Mouse (Mus musculus) thymus, adult 2 months (tissue): ENCODE results near the gene Slain2. TPM values are rescaled to one million over a fixed set of nuclear protein-coding genes. Genes with fewer than 3 reads are reported as not detected.
"Not testable (repeated sequence)": the region's sequence is repeated elsewhere in the genome, so short reads cannot be mapped to it uniquely, and the experiment has no call there.

Experiments used
- DNase-seq: peaks from one replicate; pipeline ENCODE4 v3.0.0; 2021
- H3K27ac ChIP-seq: fragments of 200-500 bp; 2 replicates; pipeline ENCODE4 v1.5.1; 2012; ENCODE audit warnings: low read length, control low read depth; ENCODE audit not compliant: control insufficient read depth, insufficient read depth
- H3K27me3 ChIP-seq: fragments of 200-500 bp; 2 replicates; pipeline ENCODE4 v1.6.1; 2012; ENCODE audit warnings: mild to moderate bottlenecking, low read length, moderate library complexity, mixed read lengths; ENCODE audit not compliant: control insufficient read depth, insufficient read depth
- H3K36me3 ChIP-seq: fragments of 200-500 bp; 2 replicates; pipeline ENCODE4 v1.6.1; 2012; ENCODE audit warnings: mild to moderate bottlenecking, low read length, moderate library complexity; ENCODE audit not compliant: control insufficient read depth, insufficient read depth
- H3K4me1 ChIP-seq: fragments of 200-500 bp; replicated peaks from 2 replicates; pipeline ENCODE4 v1.6.1; 2012; ENCODE audit warnings: low read length; ENCODE audit not compliant: control insufficient read depth, insufficient read depth
- H3K4me3 ChIP-seq: fragments of 200-500 bp; 2 replicates; pipeline ENCODE4 v1.5.1; 2012; ENCODE audit warnings: mild to moderate bottlenecking, low read length, control low read depth, moderate library complexity; ENCODE audit not compliant: control insufficient read depth, insufficient read depth
- CTCF ChIP-seq: fragments of 200-500 bp; IDR thresholded peaks from 2 replicates; pipeline ENCODE4 v1.5.1; 2012; ENCODE audit warnings: mild to moderate bottlenecking, control low read depth, low read length, moderate library complexity, borderline replicate concordance; ENCODE audit not compliant: control insufficient read depth, poor library complexity, insufficient read depth; ENCODE audit errors: extremely low read depth
- POLR2A ChIP-seq: fragments of 200-500 bp; IDR thresholded peaks from 2 replicates; pipeline ENCODE4 v1.6.1; 2012; ENCODE audit warnings: mild to moderate bottlenecking, low read length, control low read depth, moderate library complexity; ENCODE audit not compliant: control insufficient read depth, poor library complexity, insufficient read depth; ENCODE audit errors: extremely low read depth
- WGBS: fragments of 180-500 bp; shearing (Covaris S2); methylation state at CpG from one replicate; pipeline ENCODE4 v1.1.7; 2018; 5-methylcytosine and 5-hydroxymethylcytosine counted together
- polyA plus RNA-seq: library from polyadenylated mRNA; depleted of rRNA; stranded (reverse); fragments of >200 nt; gene quantifications from 2 replicates; pipeline ENCODE4 v1.2.3, GENCODE M21; 2012

Gene Slain2
- polyA plus RNA-seq, 1 experiment, result 24.2 TPM

DNA sequence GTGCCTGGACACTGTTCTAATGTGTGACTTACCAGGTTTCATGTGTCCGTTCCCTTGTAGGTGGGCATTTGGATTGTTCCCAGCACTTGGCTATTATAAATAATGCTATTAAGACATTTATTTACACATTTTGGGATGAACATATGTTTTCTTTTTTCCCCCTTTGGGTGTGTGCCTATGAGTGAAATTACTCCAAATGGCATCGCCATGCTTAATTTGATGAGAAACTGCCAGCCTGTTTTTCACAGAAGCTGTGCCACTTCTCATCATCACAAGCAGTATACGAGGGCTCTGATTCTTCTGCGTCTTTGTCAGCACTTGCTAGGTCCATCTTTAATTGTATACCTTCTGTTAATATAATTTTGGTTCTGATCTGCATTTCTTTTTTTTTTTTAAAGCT, 6.3 kb downstream of the Slain2 start:
- Histone ChIP-seq H3K4me3 (no peak overlapping the region), H3K36me3 (no peaks in the 10 kb centered on the region), H3K4me1 (peaks cover 9% of the 10 kb centered on the region), H3K27ac (no peak overlapping the region), H3K27me3 (no peaks in the 10 kb centered on the region)
- DNase-seq, result no peak
- 95% methylated on average over 4 of the region's 4 CpGs for WGBS
- TF ChIP-seq CTCF, result no peak
- TF ChIP-seq POLR2A, result no peak

DNA sequence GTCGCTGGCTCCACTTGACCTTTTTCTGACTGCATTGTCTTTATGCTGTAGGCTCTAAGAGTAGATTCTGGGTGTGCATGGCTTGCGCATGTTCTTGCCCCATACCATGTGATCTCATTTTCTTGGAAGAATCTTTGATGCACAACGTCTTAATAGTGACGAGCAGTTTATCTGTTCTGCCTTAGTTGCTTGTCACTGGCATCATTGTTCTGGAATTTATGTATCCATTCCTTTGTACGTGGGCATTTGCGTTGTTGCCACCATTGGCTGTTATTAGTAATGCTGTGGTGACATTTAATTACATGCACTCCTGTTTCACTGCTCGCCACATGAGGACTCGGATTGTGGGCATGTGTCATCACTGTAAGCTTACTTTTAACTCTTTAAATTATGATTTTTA, 7.1 kb downstream of the Slain2 start:
- Histone ChIP-seq H3K27ac (no peak overlapping the region), H3K36me3 (no peaks in the 10 kb centered on the region), H3K4me1 (peaks cover 5% of the 10 kb centered on the region), H3K4me3 (no peak overlapping the region), H3K27me3 (no peaks in the 10 kb centered on the region)
- 99% methylated on average over 8 of the region's 8 CpGs for WGBS
- no peak for DNase-seq
- TF ChIP-seq CTCF (no peak), POLR2A (no peak)

DNA sequence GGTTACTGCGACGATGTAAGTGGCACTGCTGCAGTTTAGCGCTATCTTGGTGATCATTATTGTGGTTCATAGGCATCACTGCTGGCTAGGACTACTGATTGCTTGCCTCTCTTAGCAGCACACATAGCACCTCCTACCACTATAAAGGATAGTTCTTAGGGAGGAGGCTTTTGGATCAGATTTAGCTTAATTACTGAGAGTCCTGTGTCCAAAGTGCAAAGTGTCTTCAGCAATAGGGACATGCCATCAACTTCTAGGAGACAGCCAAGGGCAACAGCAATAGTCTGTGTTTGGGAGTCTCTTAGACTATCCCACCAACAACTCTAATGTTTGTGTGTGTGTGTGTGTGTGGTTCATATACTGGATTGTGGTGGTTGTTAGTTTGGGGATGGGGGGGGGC, 8.7 kb downstream of the Slain2 start:
- Histone ChIP-seq H3K27me3 (no peaks in the 10 kb centered on the region), H3K27ac (no peak overlapping the region), H3K4me3 (no peak overlapping the region), H3K36me3 (no peaks in the 10 kb centered on the region), H3K4me1 (no peaks in the 10 kb centered on the region)
- TF ChIP-seq CTCF, result no peak
- TF ChIP-seq POLR2A, result no peak
- DNase-seq, result no peak
- WGBS, result 95% methylated on average over 3 of the region's 3 CpGs

DNA sequence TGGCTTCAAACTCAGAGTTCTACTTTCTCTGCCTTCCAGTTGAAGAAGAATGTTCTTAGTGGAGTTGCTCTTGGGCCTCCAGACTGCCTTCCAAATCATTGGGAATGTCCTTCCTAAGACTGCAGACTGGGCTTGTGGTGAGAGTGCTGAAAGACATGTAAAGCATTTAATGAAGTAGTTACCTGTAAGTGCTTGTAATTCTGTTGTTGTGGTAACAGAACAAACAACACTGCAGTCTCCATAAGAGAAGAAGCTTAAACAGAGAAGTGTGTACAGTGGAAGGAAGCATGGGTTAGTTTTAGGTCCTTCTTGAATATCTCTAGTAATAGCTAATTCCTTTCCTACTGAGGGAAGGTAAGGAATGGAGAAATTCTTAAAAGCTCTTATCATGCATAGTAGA, 13.0 kb downstream of the Slain2 start:
- no peaks in the 10 kb centered on the region for H3K36me3 ChIP-seq
- no peak overlapping the region for H3K4me3 ChIP-seq
- no peak for DNase-seq
- no peak for TF ChIP-seq CTCF
- H3K27me3 ChIP-seq, result no peaks in the 10 kb centered on the region
- no peaks in the 10 kb centered on the region for H3K4me1 ChIP-seq
- no peak overlapping the region for H3K27ac ChIP-seq

DNA sequence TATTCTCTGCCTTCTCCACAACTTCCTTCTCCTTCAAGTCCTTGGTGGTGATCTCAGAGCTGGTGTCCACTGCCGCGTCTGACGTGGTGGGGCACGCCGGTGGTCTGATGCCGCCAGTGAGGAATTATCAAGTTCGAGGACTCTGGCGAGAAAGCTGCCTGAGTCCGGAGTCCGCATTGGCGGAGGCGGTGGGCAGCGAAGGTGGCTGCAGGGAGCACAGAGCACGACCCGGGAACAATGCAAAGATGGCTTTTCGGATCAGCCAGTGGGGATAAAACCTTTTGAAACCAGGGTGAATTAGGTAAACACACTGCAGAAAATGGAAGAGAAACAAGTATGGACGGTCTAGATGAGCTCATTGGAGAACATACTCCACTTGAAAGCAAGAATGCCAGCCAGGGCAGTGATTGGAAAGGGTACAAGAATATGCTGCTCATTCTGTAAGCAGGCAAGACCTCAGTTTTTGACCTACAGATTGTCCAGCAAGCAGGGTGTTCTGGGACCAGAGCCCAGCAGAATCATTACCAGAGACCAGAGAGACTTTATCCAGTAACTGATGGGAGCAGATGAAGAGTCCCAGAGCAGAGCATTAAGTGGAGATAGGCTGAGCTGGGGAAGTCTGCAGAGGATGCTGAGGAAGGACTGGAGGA, 19.0 kb downstream of the Slain2 start:
- Histone ChIP-seq H3K27ac (no peak overlapping the region), H3K4me1 (no peaks in the 10 kb centered on the region), H3K27me3 (no peaks in the 10 kb centered on the region), H3K4me3 (no peak overlapping the region), H3K36me3 (no peaks in the 10 kb centered on the region)
- no peak for DNase-seq
- WGBS, result 99% methylated on average over 17 of the region's 17 CpGs
- no peak for TF ChIP-seq CTCF
- no peak for TF ChIP-seq POLR2A

DNA sequence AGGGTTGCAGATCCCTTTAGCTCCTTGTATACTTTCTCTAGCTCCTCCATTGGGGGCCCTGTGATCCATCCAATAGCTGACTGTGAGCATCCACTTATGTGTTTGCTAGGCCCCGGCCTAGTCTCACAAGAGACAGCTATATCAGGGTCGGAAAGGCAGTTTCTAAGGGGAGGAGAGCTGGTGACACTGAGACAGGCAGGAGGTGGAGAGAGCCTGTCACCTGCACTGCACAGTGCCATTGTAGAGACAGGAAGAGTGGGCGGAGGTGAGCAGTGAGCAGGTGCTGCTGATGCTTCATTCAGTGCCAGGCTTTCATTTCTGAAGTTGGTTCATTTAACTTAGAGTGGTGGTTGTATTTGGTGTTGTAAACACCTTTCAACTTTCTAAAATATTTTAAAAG, 24.3 kb downstream of the Slain2 start:
- 69% methylated on average over 3 of the region's 3 CpGs for WGBS
- not testable (repeated sequence) for H3K4me3 ChIP-seq

DNA sequence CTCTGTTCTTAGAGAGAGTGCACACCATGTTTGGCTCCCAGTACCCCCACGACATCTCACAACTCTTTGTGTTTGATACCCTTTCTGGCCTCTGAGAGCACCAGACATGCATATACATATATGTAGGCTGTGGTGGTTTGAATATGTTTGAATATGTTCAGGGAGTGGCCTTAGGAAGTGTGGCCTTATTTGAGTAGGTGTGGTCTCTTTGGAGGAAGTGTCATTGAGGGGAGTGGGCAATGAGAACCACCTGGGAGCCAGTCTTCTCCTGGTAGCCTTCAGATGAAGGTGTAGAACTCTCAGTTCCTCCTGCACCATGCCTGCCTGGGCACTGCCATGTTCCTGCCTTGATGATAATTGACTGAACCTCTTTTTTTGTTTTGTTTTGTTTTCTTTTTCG, 25.2 kb downstream of the Slain2 start:
- DNase-seq, result no peak
- Histone ChIP-seq H3K27me3 (no peaks in the 10 kb centered on the region), H3K4me1 (peaks cover 3% of the 10 kb centered on the region), H3K4me3 (no peak overlapping the region), H3K36me3 (no peaks in the 10 kb centered on the region), H3K27ac (no peak overlapping the region)
- WGBS, result 95% methylated on average over 2 of the region's 2 CpGs
- TF ChIP-seq CTCF, result no peak
- no peak for TF ChIP-seq POLR2A

More for the DNA sequence above, 24.3 kb downstream of the Slain2 start:
- H3K36me3 ChIP-seq, H3K4me1 ChIP-seq, H3K27me3 ChIP-seq, H3K27ac ChIP-seq: not testable (repeated sequence)
- DNase-seq, result peak; percentile 39
